In the genomic region with DNA sequence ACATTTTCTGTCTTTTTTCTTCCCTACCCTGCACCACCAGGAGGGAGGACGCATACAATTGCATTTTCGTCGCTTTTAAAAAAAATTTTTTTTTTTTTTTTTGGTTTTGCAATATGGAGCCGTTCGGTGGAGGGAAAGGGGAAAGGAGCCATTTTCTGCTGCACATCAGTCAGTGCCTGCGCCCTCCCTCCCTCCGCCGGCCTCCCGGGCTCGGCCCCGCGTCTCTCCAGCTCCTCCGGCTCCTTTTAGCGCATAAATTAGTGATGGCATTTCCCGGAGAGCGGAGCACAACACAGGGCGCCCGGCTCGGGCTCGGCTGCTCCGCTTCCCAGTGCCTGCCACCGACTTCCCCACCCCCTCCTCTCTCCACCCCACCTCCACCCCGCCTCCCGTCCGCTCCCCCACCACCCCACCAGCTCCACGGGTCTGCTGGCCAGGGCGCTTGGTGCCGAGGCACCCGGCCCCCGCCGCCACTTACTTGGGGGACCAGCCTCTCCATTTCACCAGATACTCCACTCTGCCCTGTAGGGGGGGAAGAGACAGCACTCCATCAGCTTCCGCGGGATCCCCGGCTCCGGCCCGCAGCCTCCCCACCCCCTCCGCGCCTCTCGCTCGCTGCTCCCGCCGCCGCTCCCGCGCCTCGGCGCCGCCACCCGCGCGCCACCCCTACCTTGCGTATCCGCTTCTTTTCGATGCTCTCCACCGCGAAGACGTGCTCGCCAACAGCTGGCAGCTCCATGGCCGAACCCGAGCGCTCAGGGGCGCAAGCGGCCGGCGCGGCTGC, we compare ENCODE assay signal across 8 mouse cellular contexts. TPM values are rescaled to one million over a fixed set of nuclear protein-coding genes. Genes with fewer than 3 reads are reported as not detected.
DNase-seq lines count a peak whose midpoint lies in the region; ATAC-seq and TF ChIP-seq lines count a peak whose summit lies in the region.

No protein-coding gene starts in this region.

- TF ChIP-seq CTCF in cerebellum, adult 2 months (IDR thresholded peaks at IDR 0.05; ENCODE audit: borderline replicate concordance, insufficient read depth, low read depth, low read length) = no peak

- peak; percentile 31 for DNase-seq in MEL-GATA-1-ER (ENCODE audit: extremely low read depth, low read depth)
- DNase-seq in cerebellum, adult 2 months = peak; percentile 78 to 86
- peak; percentile 73 to 78 for DNase-seq in frontal cortex, postnatal 10 days (ENCODE audit: low spot score in 2 of 2)
- peak; percentile 79 to 81 for DNase-seq in layer of hippocampus, postnatal 14 days (ENCODE audit: low spot score in 2 of 2)
- DNase-seq in lung, postnatal 14 days = peak; percentile 70
- peak; percentile 83 to 86 for DNase-seq in right cerebral cortex, postnatal 10 days (ENCODE audit: low spot score in 2 of 2)
- peak; percentile 67 to 70 for DNase-seq in urinary bladder, postnatal 36 days (ENCODE audit: low spot score in 2 of 2)

- H3K9me3 ChIP-seq in hindbrain, embryonic 13.5 days = no peaks in the 10 kb centered on the region

- peak overlapping the region; percentile 97 for H3K9ac ChIP-seq in hindbrain, embryonic 13.5 days

- peak; percentile 61 for ATAC-seq in hindbrain, embryonic 13.5 days (ENCODE audit: low FRiP score)

- peak overlapping the region; percentile 71 for H3K4me3 ChIP-seq in cerebellum, adult 2 months (replicated peaks; ENCODE audit: insufficient read depth, low read depth, low read length)
- peak overlapping the region; percentile 80 for H3K4me3 ChIP-seq in hindbrain, embryonic 13.5 days

- peaks cover 6% of the 10 kb centered on the region; the same call in 1 of the 2 replicates for H3K27me3 ChIP-seq in cerebellum, adult 2 months (ENCODE audit: control insufficient read depth, insufficient read depth, low read length)
- H3K27me3 ChIP-seq in hindbrain, embryonic 13.5 days = peaks cover 66% of the 10 kb centered on the region

- no peak for TF ChIP-seq POLR2A in cerebellum, adult 2 months (IDR thresholded peaks at IDR 0.05; ENCODE audit: borderline replicate concordance, insufficient read depth, low read length)

- H3K36me3 ChIP-seq in hindbrain, embryonic 13.5 days = peaks cover 25% of the 10 kb centered on the region

- peak overlapping the region; percentile 91 for H3K27ac ChIP-seq in cerebellum, adult 2 months (ENCODE audit: insufficient read depth, low read length)
- H3K27ac ChIP-seq in hindbrain, embryonic 13.5 days = peak overlapping the region; percentile 99

- WGBS in cerebellum, adult 2 months = 1% methylated on average over 65 of the region's 66 CpGs
- under 1% methylated on average over 65 of the region's 66 CpGs for WGBS in hindbrain, embryonic 13.5 days

- peak overlapping the region; percentile 94 for H3K4me2 ChIP-seq in hindbrain, embryonic 13.5 days

- H3K4me1 ChIP-seq in cerebellum, adult 2 months (ENCODE audit: control insufficient read depth, insufficient read depth, low read length) = peaks cover 31% of the 10 kb centered on the region
- peaks cover 81% of the 10 kb centered on the region for H3K4me1 ChIP-seq in hindbrain, embryonic 13.5 days (replicated peaks)

RNA-seq across cellular contexts. Expression of a gene that starts 0.6 kb away (rescaled TPM):
- polyA plus RNA-seq in cerebellum, adult 2 months (2012; rRNA removed) = 50.1 and 57.6 TPM in 2 replicates
- 14.1 and 15.8 TPM in 2 replicates for polyA plus RNA-seq in hindbrain, embryonic 13.5 days (2015; fragmentation: Nextera tagmentation; extraction: Ambion mirVana)
- total RNA-seq in layer of hippocampus, postnatal 14 days (2021) = 10 to 100 TPM; 59.1 to 59.4 TPM

RNA-seq across cellular contexts. Expression of a gene that starts 44.7 kb away (rescaled TPM):
- 8.7 and 10.5 TPM in 2 replicates for polyA plus RNA-seq in cerebellum, adult 2 months (2012; rRNA removed)
- polyA plus RNA-seq in hindbrain, embryonic 13.5 days (2015; fragmentation: Nextera tagmentation; extraction: Ambion mirVana) = 10.0 and 11.1 TPM in 2 replicates
- 10 to 100 TPM; 15.0 to 15.2 TPM for total RNA-seq in layer of hippocampus, postnatal 14 days (2021)

Comparison
In these comparisons a context has a peak if more than half of its experiments do, and no peak if none do; other contexts are left out.
1. Peak in every context shown above with its lines: DNase-seq, ATAC-seq, H3K4me3 ChIP-seq and H3K27ac ChIP-seq.
2. DNase-seq: peak in every context shown above with its lines; median percentile 84 in right cerebral cortex, postnatal 10 days; 82 in cerebellum, adult 2 months; 80 in layer of hippocampus, postnatal 14 days; 76 in frontal cortex, postnatal 10 days; 70 in lung, postnatal 14 days; 68 in urinary bladder, postnatal 36 days; 31 in MEL-GATA-1-ER.